Mouse (Mus musculus) ES-Bruce4 (cell line): ENCODE measurements around the gene Arntl2.

Experiments used
- CTCF ChIP-seq: IDR thresholded peaks from one replicate; pipeline ENCODE4 v1.8.1; 2011; ENCODE audit warnings: low read depth, low read length
- EP300 ChIP-seq: IDR thresholded peaks from 2 replicates; pipeline ENCODE4 v1.6.1; 2011; ENCODE audit warnings: low read depth, low read length; ENCODE audit not compliant: insufficient read depth
- POLR2A ChIP-seq: IDR thresholded peaks from one replicate; pipeline ENCODE4 v1.8.1; 2011; ENCODE audit warnings: low read length; ENCODE audit not compliant: insufficient read depth

DNA sequence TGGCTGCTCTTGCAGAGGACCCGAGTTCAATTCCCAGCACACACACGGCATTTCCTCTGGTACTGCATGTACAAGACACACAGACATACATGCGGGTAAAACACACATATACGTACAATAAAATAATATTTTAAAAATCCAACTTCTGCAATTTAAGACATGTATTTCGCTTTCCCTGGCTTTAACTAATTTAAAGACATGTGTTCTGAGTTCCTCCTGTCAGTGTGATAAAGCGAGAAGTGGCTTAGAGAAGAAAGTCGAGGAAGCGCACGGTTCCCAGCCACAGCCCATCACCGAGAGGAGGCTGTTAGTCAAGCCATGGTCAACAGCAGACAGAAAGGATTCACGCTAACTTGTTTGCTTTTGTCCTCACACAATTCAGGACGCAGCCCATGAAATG is 35.5 kb downstream of the Arntl2 start:
- no peak for TF ChIP-seq POLR2A
- TF ChIP-seq EP300 = no peak
- TF ChIP-seq CTCF = no peak
